Mouse (Mus musculus): ENCODE measurements around the gene Met. TPM values are rescaled to one million over a fixed set of nuclear protein-coding genes. Genes with fewer than 3 reads are reported as not detected.

Gene Met
- polyA plus RNA-seq, 1 experiment from 2014 or later: 1.8 TPM

DNA sequence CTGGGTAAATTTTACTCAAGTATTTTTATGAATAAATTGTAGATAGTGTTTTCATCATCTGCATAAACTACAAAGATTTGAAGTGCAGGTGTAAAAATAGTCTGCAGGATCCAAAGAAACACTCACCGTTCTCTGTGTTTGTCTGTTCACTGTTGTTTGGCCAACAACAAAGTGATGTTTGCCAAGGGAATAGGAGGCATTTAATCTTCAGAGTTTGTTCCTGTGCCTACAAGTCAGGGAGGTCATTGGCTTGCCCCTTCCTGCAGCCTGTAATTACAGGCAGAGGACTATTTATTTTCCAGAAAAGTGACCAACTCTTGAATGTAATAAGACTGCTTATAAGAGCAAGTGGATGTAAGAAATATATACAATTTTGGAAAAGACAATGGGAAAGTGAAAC is 38.7 kb downstream of the Met start:
- 82% methylated on average over 1 of the region's 1 CpGs for WGBS
- no peaks in the 10 kb centered on the region for H3K4me1 ChIP-seq (ENCODE audit: control insufficient read depth, insufficient read depth, low read depth, low read length)
- ATAC-seq: no peak
- H3K27ac ChIP-seq (ENCODE audit: low read depth, low read length): no peak overlapping the region
- H3K4me3 ChIP-seq (ENCODE audit: low read length): no peak overlapping the region
- H3K27me3 ChIP-seq (replicated peaks; ENCODE audit: control insufficient read depth, insufficient read depth, low read length): no peaks in the 10 kb centered on the region
- no peak overlapping the region for H3K4me2 ChIP-seq (ENCODE audit: low read length)
- H3K9ac ChIP-seq (ENCODE audit: low read depth, low read length): no peak overlapping the region
- H3K36me3 ChIP-seq (ENCODE audit: control insufficient read depth, insufficient read depth, low read length): no peaks in the 10 kb centered on the region
- no peaks in the 10 kb centered on the region for H3K9me3 ChIP-seq (ENCODE audit: control insufficient read depth, low read length)

- Histone ChIP-seq H3K27me3 (replicated peaks; ENCODE audit: control insufficient read depth, insufficient read depth, low read length) (no peaks in the 10 kb centered on the region), H3K9me3 (ENCODE audit: control insufficient read depth, low read length) (no peaks in the 10 kb centered on the region), H3K9ac (ENCODE audit: low read depth, low read length) (no peak overlapping the region), H3K4me3 (ENCODE audit: low read length) (no peak overlapping the region), H3K4me1 (ENCODE audit: control insufficient read depth, insufficient read depth, low read depth, low read length) (no peaks in the 10 kb centered on the region), H3K4me2 (ENCODE audit: low read length) (no peak overlapping the region), H3K27ac (ENCODE audit: low read depth, low read length) (no peak overlapping the region), H3K36me3 (ENCODE audit: control insufficient read depth, insufficient read depth, low read length) (no peaks in the 10 kb centered on the region)
- WGBS: 53% methylated on average over 3 of the region's 3 CpGs
- no peak for ATAC-seq
These were observed 40.1 kb downstream of the Met start for GRCm38 (mm10) chr6:17503724-17504123.

GRCm38 (mm10) chr6:17505530-17505929 is 41.9 kb downstream of the Met start:
- H3K4me1 ChIP-seq (ENCODE audit: control insufficient read depth, insufficient read depth, low read depth, low read length): no peaks in the 10 kb centered on the region
- no peak overlapping the region for H3K27ac ChIP-seq (ENCODE audit: low read depth, low read length)
- no peaks in the 10 kb centered on the region for H3K27me3 ChIP-seq (replicated peaks; ENCODE audit: control insufficient read depth, insufficient read depth, low read length)
- H3K4me3 ChIP-seq (ENCODE audit: low read length): no peak overlapping the region
- no peak overlapping the region for H3K9ac ChIP-seq (ENCODE audit: low read depth, low read length)
- no peaks in the 10 kb centered on the region for H3K36me3 ChIP-seq (ENCODE audit: control insufficient read depth, insufficient read depth, low read length)
- H3K4me2 ChIP-seq (ENCODE audit: low read length): no peak overlapping the region
- no peaks in the 10 kb centered on the region for H3K9me3 ChIP-seq (ENCODE audit: control insufficient read depth, low read length)
- ATAC-seq: no peak
- 84% methylated on average over 3 of the region's 3 CpGs for WGBS

GRCm38 (mm10) chr6:17506831-17507230 is 43.2 kb downstream of the Met start:
- H3K9ac ChIP-seq (ENCODE audit: low read depth, low read length): no peak overlapping the region
- no peak overlapping the region for H3K27ac ChIP-seq (ENCODE audit: low read depth, low read length)
- no peaks in the 10 kb centered on the region for H3K36me3 ChIP-seq (ENCODE audit: control insufficient read depth, insufficient read depth, low read length)
- no peak for ATAC-seq
- H3K4me2 ChIP-seq (ENCODE audit: low read length): no peak overlapping the region
- 93% methylated on average over 2 of the region's 2 CpGs for WGBS
- H3K27me3 ChIP-seq (replicated peaks; ENCODE audit: control insufficient read depth, insufficient read depth, low read length): no peaks in the 10 kb centered on the region
- no peaks in the 10 kb centered on the region for H3K4me1 ChIP-seq (ENCODE audit: control insufficient read depth, insufficient read depth, low read depth, low read length)
- no peaks in the 10 kb centered on the region for H3K9me3 ChIP-seq (ENCODE audit: control insufficient read depth, low read length)
- H3K4me3 ChIP-seq (ENCODE audit: low read length): no peak overlapping the region

DNA sequence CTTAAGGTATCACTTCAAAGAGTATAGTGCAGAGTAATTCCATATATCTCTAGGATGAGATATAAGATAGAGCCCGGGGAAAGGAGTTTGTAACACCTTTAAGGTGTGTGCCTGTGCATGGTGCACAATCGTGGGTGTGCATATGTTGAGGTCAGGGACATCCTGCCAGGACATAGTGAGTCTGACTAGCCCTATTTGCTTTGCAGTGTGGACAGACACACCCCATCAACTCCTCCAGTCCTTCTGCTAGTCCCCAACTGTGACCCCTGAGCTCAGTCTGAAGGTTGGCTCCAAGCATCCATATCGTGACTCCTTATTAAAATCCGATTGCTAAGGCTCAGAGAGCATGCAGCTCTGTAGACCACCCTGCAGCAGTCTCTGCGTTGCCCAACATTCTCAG is 44.6 kb downstream of the Met start:
- no peak overlapping the region for H3K4me2 ChIP-seq (ENCODE audit: low read length)
- 80% methylated on average over 5 of the region's 5 CpGs for WGBS

GRCm38 (mm10) chr6:17508604-17509372 is 45.2 kb downstream of the Met start:
- 87% methylated on average over 9 of the region's 9 CpGs for WGBS
- no peak overlapping the region for H3K4me3 ChIP-seq (ENCODE audit: low read length)
- no peaks in the 10 kb centered on the region for H3K36me3 ChIP-seq (ENCODE audit: control insufficient read depth, insufficient read depth, low read length)
- no peaks in the 10 kb centered on the region for H3K4me1 ChIP-seq (ENCODE audit: control insufficient read depth, insufficient read depth, low read depth, low read length)
- ATAC-seq: no peak
- no peak overlapping the region for H3K4me2 ChIP-seq (ENCODE audit: low read length)
- no peak overlapping the region for H3K27ac ChIP-seq (ENCODE audit: low read depth, low read length)
- no peaks in the 10 kb centered on the region for H3K27me3 ChIP-seq (replicated peaks; ENCODE audit: control insufficient read depth, insufficient read depth, low read length)
- no peaks in the 10 kb centered on the region for H3K9me3 ChIP-seq (ENCODE audit: control insufficient read depth, low read length)
- H3K9ac ChIP-seq (ENCODE audit: low read depth, low read length): no peak overlapping the region

More for the DNA sequence above, 44.6 kb downstream of the Met start:
- ATAC-seq: no peak
- H3K36me3 ChIP-seq (ENCODE audit: control insufficient read depth, insufficient read depth, low read length): no peaks in the 10 kb centered on the region
- H3K4me3 ChIP-seq (ENCODE audit: low read length): no peak overlapping the region
- no peaks in the 10 kb centered on the region for H3K27me3 ChIP-seq (replicated peaks; ENCODE audit: control insufficient read depth, insufficient read depth, low read length)
- H3K9me3 ChIP-seq (ENCODE audit: control insufficient read depth, low read length): no peaks in the 10 kb centered on the region
- H3K9ac ChIP-seq (ENCODE audit: low read depth, low read length): no peak overlapping the region
- H3K4me1 ChIP-seq (ENCODE audit: control insufficient read depth, insufficient read depth, low read depth, low read length): no peaks in the 10 kb centered on the region
- H3K27ac ChIP-seq (ENCODE audit: low read depth, low read length): no peak overlapping the region

GRCm38 (mm10) chr6:17513381-17513780 is 49.8 kb downstream of the Met start:
- no peak for ATAC-seq
- H3K9ac ChIP-seq (ENCODE audit: low read depth, low read length): no peak overlapping the region
- no peaks in the 10 kb centered on the region for H3K4me1 ChIP-seq (ENCODE audit: control insufficient read depth, insufficient read depth, low read depth, low read length)
- no peak overlapping the region for H3K27ac ChIP-seq (ENCODE audit: low read depth, low read length)
- H3K4me3 ChIP-seq (ENCODE audit: low read length): no peak overlapping the region
- H3K4me2 ChIP-seq (ENCODE audit: low read length): no peak overlapping the region
- no peaks in the 10 kb centered on the region for H3K36me3 ChIP-seq (ENCODE audit: control insufficient read depth, insufficient read depth, low read length)
- no peaks in the 10 kb centered on the region for H3K9me3 ChIP-seq (ENCODE audit: control insufficient read depth, low read length)
- WGBS: 94% methylated on average over 15 of the region's 15 CpGs
- no peaks in the 10 kb centered on the region for H3K27me3 ChIP-seq (replicated peaks; ENCODE audit: control insufficient read depth, insufficient read depth, low read length)

- WGBS: 31% methylated on average over 7 of the region's 7 CpGs
- Histone ChIP-seq H3K4me3 (ENCODE audit: low read length) (no peak overlapping the region), H3K9ac (ENCODE audit: low read depth, low read length) (no peak overlapping the region), H3K27me3 (replicated peaks; ENCODE audit: control insufficient read depth, insufficient read depth, low read length) (no peaks in the 10 kb centered on the region), H3K9me3 (ENCODE audit: control insufficient read depth, low read length) (no peaks in the 10 kb centered on the region), H3K4me2 (ENCODE audit: low read length) (no peak overlapping the region), H3K36me3 (ENCODE audit: control insufficient read depth, insufficient read depth, low read length) (no peaks in the 10 kb centered on the region), H3K27ac (ENCODE audit: low read depth, low read length) (no peak overlapping the region), H3K4me1 (ENCODE audit: control insufficient read depth, insufficient read depth, low read depth, low read length) (no peaks in the 10 kb centered on the region)
- ATAC-seq: no peak
These were observed 52.3 kb downstream of the Met start for GRCm38 (mm10) chr6:17515775-17516460.

- Histone ChIP-seq H3K4me2 (ENCODE audit: low read length) (no peak overlapping the region), H3K27ac (ENCODE audit: low read depth, low read length) (no peak overlapping the region), H3K9ac (ENCODE audit: low read depth, low read length) (no peak overlapping the region), H3K4me3 (ENCODE audit: low read length) (no peak overlapping the region), H3K27me3 (replicated peaks; ENCODE audit: control insufficient read depth, insufficient read depth, low read length) (no peaks in the 10 kb centered on the region), H3K36me3 (ENCODE audit: control insufficient read depth, insufficient read depth, low read length) (no peaks in the 10 kb centered on the region), H3K9me3 (ENCODE audit: control insufficient read depth, low read length) (no peaks in the 10 kb centered on the region), H3K4me1 (ENCODE audit: control insufficient read depth, insufficient read depth, low read depth, low read length) (no peaks in the 10 kb centered on the region)
- WGBS: 33% methylated on average over 8 of the region's 8 CpGs
- no peak for ATAC-seq
These were observed 58.5 kb downstream of the Met start for GRCm38 (mm10) chr6:17521901-17522717.
